Mouse (Mus musculus): ENCODE data around the gene 1700025G04Rik.
"Not testable (repeated sequence)": the region's sequence is repeated elsewhere in the genome, so short reads cannot be mapped to it uniquely, and the experiment has no call there.

The 1700025G04Rik gene

DNA sequence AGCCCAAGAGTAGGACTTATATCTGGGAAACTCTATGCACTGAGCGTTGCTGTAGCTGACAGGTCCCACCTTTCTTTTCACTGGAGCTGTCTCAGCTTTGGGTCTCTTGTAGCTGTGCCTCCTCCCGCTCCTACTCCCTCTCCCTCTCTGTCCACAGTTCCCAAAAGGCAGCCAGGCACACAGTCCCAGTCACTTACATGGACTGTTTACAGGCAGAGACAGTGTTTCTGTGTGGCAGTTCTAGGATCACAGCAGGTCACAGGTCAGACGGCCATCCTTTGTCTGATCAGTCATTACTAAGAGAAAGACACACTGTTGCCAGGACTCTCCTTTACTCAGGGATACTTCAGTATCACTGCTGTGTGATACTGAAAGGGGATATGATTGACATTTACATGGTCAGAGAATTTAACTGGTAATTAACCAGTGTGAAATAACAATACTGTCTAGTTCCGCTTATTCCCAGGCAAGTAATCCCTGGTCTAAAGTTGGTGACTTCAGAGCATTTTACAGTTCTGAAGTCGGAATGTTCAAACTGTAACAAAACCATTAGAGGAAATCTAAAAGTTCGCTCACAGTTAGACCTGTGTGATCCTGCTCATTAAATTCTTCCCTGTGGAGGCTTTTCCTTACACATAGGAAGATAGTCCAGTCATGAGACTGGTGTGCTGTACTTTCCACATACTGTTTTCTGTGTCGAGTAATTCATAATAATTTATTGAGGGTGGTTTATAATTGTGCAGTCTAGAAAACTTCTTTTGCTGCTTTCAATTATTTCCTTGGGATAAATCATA is 279.1 kb downstream of the 1700025G04Rik start:
- no peak for DNase-seq (ENCODE audit: low read depth in 1 of 2, low spot score in 2 of 2)

DNA sequence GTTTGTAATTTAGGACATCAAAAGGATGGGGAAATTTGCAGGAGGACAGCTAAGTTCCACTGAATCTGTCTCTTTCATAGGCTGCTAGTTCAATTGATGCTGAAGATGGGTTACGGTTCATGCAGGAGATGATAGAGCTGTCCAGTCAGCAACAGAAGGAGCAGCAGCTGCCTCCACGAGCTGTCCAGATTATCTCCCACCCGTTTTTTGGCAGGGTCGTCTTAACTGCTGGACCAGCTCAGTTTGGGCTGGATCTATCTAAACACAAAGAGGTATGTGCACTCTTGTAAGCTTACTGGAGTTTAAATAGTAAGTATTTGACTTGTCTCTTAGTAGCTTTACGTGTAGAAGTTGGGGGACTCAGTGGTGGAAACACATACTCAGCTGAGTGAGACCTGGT is 282.6 kb downstream of the 1700025G04Rik start:
- DNase-seq (ENCODE audit: low read depth in 1 of 2, low spot score in 2 of 2), result no peak

DNA sequence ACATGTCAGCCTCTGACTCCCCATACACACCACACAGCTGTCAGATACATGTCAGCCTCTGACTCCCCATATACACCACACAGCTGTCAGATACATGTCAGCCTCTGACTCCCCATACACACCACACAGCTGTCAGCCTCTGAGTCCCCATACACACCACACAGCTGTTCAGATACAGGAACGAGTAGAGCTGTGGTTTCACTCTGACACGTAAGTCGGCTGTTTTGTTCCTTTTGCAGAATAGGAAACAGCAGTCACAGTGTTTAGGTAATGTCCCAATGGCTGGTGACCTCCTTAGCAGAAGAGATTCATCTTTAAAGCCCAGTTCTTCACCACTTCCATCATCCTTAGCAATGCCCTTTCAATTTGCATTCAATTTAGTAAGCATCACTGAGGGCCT is 287.1 kb downstream of the 1700025G04Rik start:
- not testable (repeated sequence) for DNase-seq (ENCODE audit: low read depth in 1 of 2, low spot score in 2 of 2)

Measured in monocyte, adult 2 months (primary cell).